Mouse (Mus musculus) myocyte (in vitro differentiated cells): ENCODE measurements at regions not wholly inside any gene's neighbourhood (a gene's known extent, or its start where the extent isn't known, plus 50 kb on each side); places are given as distances from the start of the nearest gene placed in this dataset.

Experiments used
- CEBPB ChIP-seq: IDR thresholded peaks from 2 replicates; pipeline ENCODE4 v1.6.1; 2011; ENCODE audit warnings: mild to moderate bottlenecking, moderate library complexity; ENCODE audit not compliant: poor library complexity, insufficient read depth, severe bottlenecking
- MAX ChIP-seq: IDR thresholded peaks from one replicate; pipeline ENCODE4 v1.6.1; 2011; ENCODE audit warnings: low read depth, mild to moderate bottlenecking, control low read depth
- MYOD1 ChIP-seq, 3 experiments: IDR thresholded peaks; one replicate each; pipeline ENCODE4 v1.6.1; 2011; ENCODE audit warnings: control low read depth in 2 of 3, low read depth in 2 of 3, mild to moderate bottlenecking in 2 of 3, moderate library complexity in 1 of 3; ENCODE audit not compliant: insufficient read length in 2 of 3, control insufficient read depth in 1 of 3
- POLR2A ChIP-seq: IDR thresholded peaks from one replicate; pipeline ENCODE4 v1.6.1; 2011; ENCODE audit warnings: low read depth, mild to moderate bottlenecking, control low read depth, moderate library complexity; ENCODE audit not compliant: insufficient read length
- POLR2AphosphoS2 ChIP-seq: IDR thresholded peaks from one replicate; pipeline ENCODE4 v1.6.1; 2011; ENCODE audit warnings: low read depth, control low read depth; ENCODE audit not compliant: insufficient read length
- TCF12 ChIP-seq: IDR thresholded peaks from one replicate; pipeline ENCODE4 v1.6.1; 2011; ENCODE audit warnings: mild to moderate bottlenecking, control low read depth; ENCODE audit not compliant: poor library complexity, insufficient read depth, severe bottlenecking

DNA sequence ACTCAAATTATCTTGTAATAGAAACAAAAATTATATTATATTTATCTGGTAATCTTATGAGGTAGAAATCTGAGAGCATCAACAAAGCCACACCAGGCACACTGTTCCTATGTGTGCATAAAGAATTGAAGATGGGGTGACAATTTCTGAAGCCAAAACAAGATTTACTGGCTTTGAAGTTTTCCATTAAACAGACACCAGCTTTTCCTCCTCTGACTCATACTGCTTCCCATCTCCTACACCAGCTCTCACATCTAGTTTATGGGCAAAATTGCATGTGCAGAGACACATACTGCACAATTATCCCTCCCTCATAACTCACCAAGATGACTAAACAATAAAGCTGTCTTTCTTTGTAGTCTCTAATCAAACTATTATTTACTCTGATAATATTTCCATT lies 335.1 kb downstream of the Phex start:
- no peak for TF ChIP-seq POLR2A
- TF ChIP-seq CEBPB: no peak
- TF ChIP-seq MAX: no peak
- TF ChIP-seq MYOD1 (IDR thresholded peaks at IDR 0.05; ENCODE audit: control insufficient read depth in 1 of 3, insufficient read length in 2 of 3, low read depth in 2 of 3): no peak
- no peak for TF ChIP-seq POLR2AphosphoS2
- TF ChIP-seq TCF12: no peak
